Mouse (Mus musculus) heart, embryonic 16.5 days (tissue): ENCODE measurements around the gene Gm11567. TPM values are rescaled to one million over a fixed set of nuclear protein-coding genes. Genes with fewer than 3 reads are reported as not detected.
"Not testable (repeated sequence)": the region's sequence is repeated elsewhere in the genome, so short reads cannot be mapped to it uniquely, and the experiment has no call there.

ENCODE experiments used
- ATAC-seq: fragments of 200-750 bp; cut with Nextera tagmentation; replicated peaks from 2 replicates; pipeline ENCODE4 v1.8.0; 2017; ENCODE audit warnings: moderate number of reproducible peaks; ENCODE audit not compliant: insufficient read depth, low FRiP score; ENCODE audit errors: extremely low read depth
- H3K27ac ChIP-seq: fragments of 300-500 bp; sonication (generic); 2 replicates; pipeline ENCODE4 v1.5.1; 2014; ENCODE audit warnings: mild to moderate bottlenecking, low read length, control low read depth, moderate library complexity
- H3K27me3 ChIP-seq: fragments of 300-500 bp; sonication (generic); 2 replicates; pipeline ENCODE4 v1.6.1; 2014; ENCODE audit warnings: low read length, mixed read lengths; ENCODE audit not compliant: control insufficient read depth, insufficient read depth
- H3K36me3 ChIP-seq: fragments of 300-500 bp; sonication (generic); 2 replicates; pipeline ENCODE4 v1.6.1; 2014; ENCODE audit not compliant: control insufficient read depth, insufficient read depth
- H3K4me1 ChIP-seq: fragments of 300-500 bp; sonication (generic); 2 replicates; pipeline ENCODE4 v1.6.1; 2014; ENCODE audit warnings: low read length, mixed read lengths; ENCODE audit not compliant: control insufficient read depth, insufficient read depth
- H3K4me2 ChIP-seq: fragments of 300-500 bp; sonication (generic); 2 replicates; pipeline ENCODE4 v1.6.1; 2014; ENCODE audit warnings: low read depth, mild to moderate bottlenecking, control low read depth, low read length
- H3K4me3 ChIP-seq: fragments of 300-500 bp; sonication (generic); 2 replicates; pipeline ENCODE4 v1.5.1; 2014; ENCODE audit warnings: mild to moderate bottlenecking, control low read depth, low read length
- H3K9ac ChIP-seq: fragments of 300-500 bp; sonication (generic); 2 replicates; pipeline ENCODE4 v1.6.1; 2014; ENCODE audit warnings: low read length, control low read depth
- H3K9me3 ChIP-seq: fragments of 300-500 bp; sonication (generic); replicated peaks from 2 replicates; pipeline ENCODE4 v1.6.1; 2016; ENCODE audit warnings: low read length; ENCODE audit not compliant: control insufficient read depth
- WGBS: fragments of 180-500 bp; shearing (Covaris S2); extraction: QIAGEN DNeasy Blood & Tissue Kit; methylation state at CpG from one replicate; pipeline ENCODE4 v1.1.7; 2014; 5-methylcytosine and 5-hydroxymethylcytosine counted together
- polyA plus RNA-seq: library from polyadenylated mRNA; unstranded; fragments of >200 nt; fragmentation: Nextera tagmentation; extraction: Ambion mirVana; gene quantifications from 2 replicates; pipeline ENCODE4 v1.2.1, GENCODE M21; 2015

Gene Gm11567
- not detected in 2 replicates for polyA plus RNA-seq

DNA sequence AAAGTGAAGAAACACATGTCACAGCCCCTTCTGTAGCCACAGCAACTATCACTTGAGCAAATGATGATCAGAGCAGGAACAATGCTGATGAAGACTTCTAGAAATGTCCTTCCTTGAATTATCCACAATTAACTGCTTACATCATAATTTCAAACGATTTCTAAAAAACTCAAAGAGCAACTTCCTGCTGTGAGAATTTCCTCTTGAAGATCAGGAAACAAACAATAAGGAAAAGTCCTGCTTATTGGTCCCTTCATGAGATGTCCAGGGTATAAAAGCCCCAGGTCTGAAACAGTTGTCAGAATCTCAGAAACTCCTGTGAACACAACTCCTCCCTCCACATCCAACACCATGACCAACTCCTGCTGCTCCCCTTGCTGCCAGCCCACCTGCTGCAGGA is at the start of gene Gm11567:
Gene Gm11567 (plus strand): TSS at position 301 of the 400 bp plus-strand sequence.
- not testable (repeated sequence) for H3K4me2 ChIP-seq, H3K4me3 ChIP-seq, ATAC-seq, H3K36me3 ChIP-seq, H3K9ac ChIP-seq, H3K9me3 ChIP-seq, H3K4me1 ChIP-seq, H3K27me3 ChIP-seq, H3K27ac ChIP-seq
- 43% methylated on average over 1 of the region's 1 CpGs for WGBS

DNA sequence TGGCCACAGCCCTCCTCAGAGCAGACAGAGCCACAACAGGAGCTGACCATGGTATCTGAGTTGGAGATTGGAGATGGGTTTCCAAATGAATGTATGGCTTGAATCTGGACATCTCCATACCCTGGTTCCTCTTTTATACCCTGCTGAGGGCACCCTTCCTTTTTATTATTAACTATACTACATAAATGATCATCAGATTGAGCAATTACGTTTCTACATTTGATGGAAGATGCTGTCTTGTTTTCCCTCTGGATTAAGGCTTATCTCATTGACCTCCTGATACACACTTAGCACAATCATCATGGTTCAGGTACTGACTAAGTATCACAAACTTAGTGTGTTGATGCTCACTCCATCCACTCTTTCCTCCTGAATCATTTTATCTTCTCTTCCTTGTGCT is 41.0 kb upstream of the Gm11567 start, which contains the start of gene 2300003K06Rik:
Gene 2300003K06Rik (minus strand): TSS at position 101 of the 400 bp plus-strand sequence.
- WGBS, result 71% methylated on average over 1 of the region's 1 CpGs
- Histone ChIP-seq H3K4me2 (no peak within 1 kb of the TSS), H3K27ac (no peak within 1 kb of the TSS), H3K27me3 (no peaks in the 10 kb centered on the region), H3K4me3 (no peak within 1 kb of the TSS), H3K9me3 (no peaks in the 10 kb centered on the region), H3K9ac (no peak within 1 kb of the TSS), H3K36me3 (no peaks in the 10 kb centered on the region), H3K4me1 (no peaks in the 10 kb centered on the region)
- ATAC-seq, result no peak

DNA sequence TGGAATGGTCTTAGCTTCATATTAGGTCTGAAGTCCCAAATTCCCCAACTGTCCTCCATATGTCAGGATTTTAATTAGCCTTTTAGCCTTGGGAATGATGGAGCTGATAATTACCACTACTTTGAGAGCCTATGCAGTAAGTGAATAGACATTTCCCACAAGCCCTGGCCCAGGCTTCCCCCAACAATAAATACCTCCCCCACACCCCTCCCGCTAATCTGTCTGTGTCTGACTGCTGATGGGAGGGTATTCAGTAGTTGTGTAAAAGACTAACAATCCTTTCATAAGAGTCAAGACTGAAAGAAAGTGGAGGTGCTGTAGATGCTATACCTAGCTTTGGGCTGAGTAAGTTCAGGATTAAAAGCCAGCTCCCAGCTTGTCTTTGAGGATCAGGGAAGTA is 36.8 kb upstream of the Gm11567 start:
- no peak for ATAC-seq
- Histone ChIP-seq H3K27ac (no peak overlapping the region), H3K4me2 (no peak overlapping the region), H3K27me3 (no peaks in the 10 kb centered on the region), H3K9ac (no peak overlapping the region), H3K4me1 (no peaks in the 10 kb centered on the region), H3K4me3 (no peak overlapping the region), H3K9me3 (no peaks in the 10 kb centered on the region), H3K36me3 (no peaks in the 10 kb centered on the region)
- 66% methylated on average over 1 of the region's 1 CpGs for WGBS

DNA sequence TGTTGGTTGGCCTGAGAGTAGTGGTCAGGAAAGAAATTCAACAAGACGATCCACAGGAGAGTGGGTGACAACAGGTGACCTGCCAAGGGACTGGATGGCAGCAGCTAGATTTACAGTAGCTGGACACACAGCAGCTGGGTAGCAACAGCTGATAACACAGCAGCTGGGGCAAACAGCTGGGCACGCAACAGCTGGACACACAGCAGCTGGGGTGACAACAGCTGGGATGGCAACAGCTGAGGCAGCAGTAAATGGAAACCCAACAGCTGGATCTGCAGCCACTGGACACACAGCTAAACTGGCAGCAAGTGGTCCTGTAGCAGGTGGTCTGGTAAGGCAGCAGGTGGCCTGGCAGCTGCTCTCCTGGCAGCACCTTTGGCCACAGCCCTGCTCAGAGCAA is 32.2 kb upstream of the Gm11567 start:
- H3K27ac ChIP-seq, result no peak overlapping the region
- no peak overlapping the region for H3K4me3 ChIP-seq
- H3K36me3 ChIP-seq, result no peaks in the 10 kb centered on the region
- H3K9ac ChIP-seq, result no peak overlapping the region
- no peaks in the 10 kb centered on the region for H3K4me1 ChIP-seq
- H3K9me3 ChIP-seq, result no peaks in the 10 kb centered on the region
- no peak for ATAC-seq
- 76% methylated on average over 2 of the region's 2 CpGs for WGBS
- no peak overlapping the region for H3K4me2 ChIP-seq
- H3K27me3 ChIP-seq, result no peaks in the 10 kb centered on the region

DNA sequence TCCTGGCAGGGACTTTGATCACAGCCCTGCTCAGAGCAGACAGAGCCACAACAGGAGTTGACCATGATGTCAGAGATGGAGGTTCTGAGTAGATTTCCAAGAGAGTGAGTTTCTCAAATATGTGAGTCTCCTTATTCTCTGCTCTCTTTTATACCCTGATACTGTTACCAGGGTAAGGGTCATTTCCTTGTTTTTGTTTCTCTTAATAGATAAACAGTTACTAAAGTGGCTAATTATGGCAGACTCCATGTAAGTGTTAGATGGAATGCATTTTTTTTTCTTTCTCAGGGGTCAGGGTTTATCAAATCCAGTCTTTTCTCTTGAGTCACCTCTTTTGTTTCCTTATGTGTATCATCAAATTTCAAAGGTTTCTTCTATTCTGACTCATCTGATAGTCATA is 27.5 kb upstream of the Gm11567 start, which contains the start of gene Krtap4-16:
Gene Krtap4-16 (minus strand): TSS at position 101 of the 400 bp plus-strand sequence.
- no peaks in the 10 kb centered on the region for H3K36me3 ChIP-seq
- H3K27ac ChIP-seq, result no peak within 1 kb of the TSS
- ATAC-seq, result no peak
- H3K4me1 ChIP-seq, result no peaks in the 10 kb centered on the region
- no peaks in the 10 kb centered on the region for H3K27me3 ChIP-seq
- H3K9ac ChIP-seq, result no peak within 1 kb of the TSS
- no peak within 1 kb of the TSS for H3K4me2 ChIP-seq
- no peak within 1 kb of the TSS for H3K4me3 ChIP-seq
- H3K9me3 ChIP-seq, result no peaks in the 10 kb centered on the region

DNA sequence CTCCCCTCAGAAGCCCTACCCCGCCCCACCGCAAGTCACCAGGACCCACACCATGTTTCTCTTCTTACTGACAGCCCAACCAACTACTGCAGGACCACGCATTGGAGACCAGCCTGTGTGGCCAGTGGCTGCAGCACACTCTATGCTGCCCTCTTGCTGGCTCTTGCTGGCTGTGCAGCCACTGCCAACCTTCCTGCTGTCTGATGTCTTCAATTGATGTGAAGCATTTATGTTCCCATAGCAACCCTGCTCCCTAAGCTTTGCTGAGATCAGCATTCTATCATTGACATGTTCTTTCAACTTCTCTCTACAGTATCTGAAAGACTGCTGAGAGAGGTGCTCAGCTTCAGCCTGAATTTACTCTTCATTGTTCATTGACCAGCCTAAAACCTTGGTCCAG is 24.9 kb upstream of the Gm11567 start:
- Histone ChIP-seq H3K4me2 (no peak overlapping the region), H3K9me3 (no peaks in the 10 kb centered on the region), H3K4me3 (no peak overlapping the region), H3K27ac (no peak overlapping the region), H3K9ac (no peak overlapping the region), H3K36me3 (no peaks in the 10 kb centered on the region), H3K27me3 (no peaks in the 10 kb centered on the region), H3K4me1 (no peaks in the 10 kb centered on the region)
- 55% methylated on average over 3 of the region's 3 CpGs for WGBS
- no peak for ATAC-seq

DNA sequence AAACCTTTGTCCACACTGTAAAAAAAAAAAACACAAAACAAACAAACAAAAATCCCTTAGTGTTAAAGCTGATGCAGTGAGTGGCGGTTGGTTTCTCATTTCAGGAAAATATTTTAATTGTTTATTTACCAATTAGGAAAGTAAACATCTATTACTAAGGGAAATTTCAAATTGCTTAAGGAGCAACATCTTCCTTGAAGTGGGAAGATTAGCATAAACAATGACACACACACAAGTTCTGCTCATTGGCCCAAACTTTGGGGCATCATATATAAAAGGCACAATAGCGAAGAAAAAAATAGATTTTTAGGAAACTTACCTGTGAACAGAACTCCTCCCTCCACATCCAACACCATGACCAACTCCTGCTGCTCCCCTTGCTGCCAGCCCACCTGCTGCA is 21.4 kb upstream of the Gm11567 start, which contains the start of gene Gm11568:
Gene Gm11568 (plus strand): TSS at position 301 of the 400 bp plus-strand sequence.
- Histone ChIP-seq H3K4me1 (no peaks in the 10 kb centered on the region), H3K9me3 (no peaks in the 10 kb centered on the region), H3K4me2 (no peak within 1 kb of the TSS), H3K4me3 (no peak within 1 kb of the TSS), H3K9ac (no peak within 1 kb of the TSS), H3K27ac (no peak within 1 kb of the TSS), H3K27me3 (no peaks in the 10 kb centered on the region), H3K36me3 (no peaks in the 10 kb centered on the region)
- WGBS, result 74% methylated on average over 2 of the region's 2 CpGs
- no peak for ATAC-seq

DNA sequence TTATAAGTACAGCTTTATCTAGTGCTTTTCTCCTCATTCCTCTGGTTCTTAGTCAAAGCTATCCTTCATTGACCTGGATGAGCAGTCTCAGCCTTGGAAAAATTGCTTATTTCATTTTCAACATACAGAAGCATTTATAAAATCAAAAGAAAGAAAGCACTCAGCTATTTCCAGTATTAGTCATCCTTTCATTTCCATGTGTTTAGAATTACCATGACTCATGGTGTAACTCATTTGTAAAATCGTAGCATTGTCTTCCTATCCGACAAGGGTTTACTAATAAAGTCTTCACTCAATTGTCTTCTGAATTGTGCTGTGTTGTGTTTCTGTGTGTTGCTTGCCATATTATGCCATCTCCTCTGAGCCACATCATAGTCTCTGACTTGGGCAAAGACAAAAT is 20.2 kb upstream of the Gm11567 start:
- WGBS, result 71% methylated on average over 2 of the region's 2 CpGs
- Histone ChIP-seq H3K4me3 (no peak overlapping the region), H3K4me1 (no peaks in the 10 kb centered on the region), H3K9me3 (no peaks in the 10 kb centered on the region), H3K9ac (no peak overlapping the region), H3K27me3 (no peaks in the 10 kb centered on the region), H3K27ac (no peak overlapping the region), H3K36me3 (no peaks in the 10 kb centered on the region), H3K4me2 (no peak overlapping the region)
- ATAC-seq, result no peak

DNA sequence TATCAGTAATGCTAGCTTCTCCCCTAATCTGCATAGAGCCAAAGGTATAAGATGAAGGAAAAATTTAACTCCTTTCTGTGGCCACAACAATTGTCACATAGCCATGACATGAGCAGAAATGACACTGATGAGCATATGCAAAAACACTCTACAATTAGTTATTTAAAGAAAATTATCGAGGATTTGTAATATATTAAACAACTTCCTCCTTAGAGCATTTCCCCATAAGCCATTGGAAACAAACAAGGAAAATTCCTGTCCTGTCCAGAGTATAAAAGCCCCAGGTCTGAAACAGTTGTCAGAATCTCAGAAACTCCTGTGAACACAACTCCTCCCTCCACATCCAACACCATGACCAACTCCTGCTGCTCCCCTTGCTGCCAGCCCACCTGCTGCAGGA is 14.8 kb upstream of the Gm11567 start, which contains the start of gene Gm11559:
Gene Gm11559 (plus strand): TSS at position 301 of the 400 bp plus-strand sequence.
- H3K9ac ChIP-seq, H3K36me3 ChIP-seq, H3K4me3 ChIP-seq, H3K4me2 ChIP-seq, H3K4me1 ChIP-seq, H3K27ac ChIP-seq, H3K9me3 ChIP-seq, H3K27me3 ChIP-seq, ATAC-seq: not testable (repeated sequence)
- WGBS, result 38% methylated on average over 1 of the region's 1 CpGs
